Mouse (Mus musculus) kidney, adult 10 weeks (tissue): ENCODE results near the gene Dsn1. TPM values are rescaled to one million over a fixed set of nuclear protein-coding genes. Genes with fewer than 3 reads are reported as not detected.

Experiments
- polyA plus RNA-seq: library from polyadenylated mRNA; stranded (reverse); fragments of 350-450 nt; fragmentation: Illumina TruSeq; extraction: RNeasy Lipid Tissue Mini Kit (QIAGEN cat#74804); gene quantifications from one replicate; pipeline ENCODE4 v1.2.3, GENCODE M21; 2014; ENCODE audit warnings: low read depth, low replicate concordance

The Dsn1 gene
- polyA plus RNA-seq, result 7.1 TPM

GRCm38 (mm10) chr2:157006511-157007233 is at the start of gene Dsn1:
Dsn1 (minus strand) TSS chr2:157007154.

GRCm38 (mm10) chr2:156991470-156992319 is 15.3 kb downstream of the Dsn1 start, which contains the start of gene Ndrg3:
Ndrg3 (minus strand) TSS chr2:156992056.

Other genes with a start within 250 kb of the Dsn1 start
- 7.4 TPM for gene Myl9, start 231.7 kb downstream of the Dsn1 start, polyA plus RNA-seq
- 0.77 TPM for gene Tgif2, start 167.1 kb downstream of the Dsn1 start, polyA plus RNA-seq
- 0.81 TPM for gene 4930518I15Rik, start 149.2 kb downstream of the Dsn1 start, polyA plus RNA-seq
- gene Rab5if, start 144.0 kb downstream of the Dsn1 start, polyA plus RNA-seq, result 150 TPM
- gene Sla2, start 120.0 kb downstream of the Dsn1 start, polyA plus RNA-seq, result not detected
- gene Ndrg3, start 15.1 kb downstream of the Dsn1 start, polyA plus RNA-seq, result 77.1 TPM
- gene Soga1, start 72.1 kb upstream of the Dsn1 start, polyA plus RNA-seq, result 0.32 TPM
- gene Tldc2, start 79.9 kb upstream of the Dsn1 start, polyA plus RNA-seq, result 0.93 TPM
- gene Samhd1, start 128.1 kb upstream of the Dsn1 start, polyA plus RNA-seq, result 71.0 TPM
- gene Rbl1, start 197.4 kb upstream of the Dsn1 start, polyA plus RNA-seq, result 15.5 TPM